Mouse (Mus musculus) spleen, adult 2 months (tissue): ENCODE measurements around the gene Ralgapb.

Experiments used
- CTCF ChIP-seq: fragments of 200-500 bp; IDR thresholded peaks from 2 replicates; pipeline ENCODE4 v1.5.1; 2011; ENCODE audit warnings: mild to moderate bottlenecking, inconsistent platforms; ENCODE audit not compliant: insufficient read depth, insufficient read length, insufficient replicate concordance; ENCODE audit errors: extremely low read depth
- POLR2A ChIP-seq: fragments of 200-500 bp; IDR thresholded peaks from 2 replicates; pipeline ENCODE4 v1.6.1; 2011; ENCODE audit warnings: low read depth, low read length, inconsistent platforms

DNA sequence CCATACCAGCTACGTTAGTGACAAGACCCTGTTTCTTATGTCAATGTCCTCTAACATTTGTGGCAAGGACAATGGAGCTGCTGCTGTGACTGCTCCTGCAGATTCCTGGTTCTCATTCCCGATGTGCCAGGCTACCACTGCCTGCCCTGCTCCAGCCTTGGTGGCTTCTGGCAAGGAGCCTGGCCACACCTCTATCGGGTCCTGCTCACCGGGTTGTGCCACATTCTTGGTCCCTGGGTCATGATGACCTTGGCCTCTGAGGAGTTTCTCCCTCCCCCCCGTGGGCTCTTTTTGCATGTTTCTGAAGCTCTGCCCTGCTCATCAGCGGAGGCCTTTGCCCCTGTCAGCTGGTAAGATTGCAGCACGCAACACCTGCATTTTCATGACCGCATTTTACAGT lies 113.4 kb downstream of the Ralgapb start:
- no peak for TF ChIP-seq CTCF
- no peak for TF ChIP-seq POLR2A
